Mouse (Mus musculus) embryonic fibroblast, embryonic 13.5 days (primary cell): ENCODE measurements around the gene Rapsn.

Experiments
- CTCF ChIP-seq: IDR thresholded peaks from 2 replicates; pipeline ENCODE4 v1.5.1; 2011; ENCODE audit warnings: mild to moderate bottlenecking, control low read depth, low read length, moderate library complexity, borderline replicate concordance; ENCODE audit not compliant: insufficient read depth
- POLR2A ChIP-seq: IDR thresholded peaks from 2 replicates; pipeline ENCODE4 v1.6.1; 2011; ENCODE audit warnings: low read depth, mild to moderate bottlenecking, control low read depth, low read length, moderate library complexity

- TF ChIP-seq POLR2A (no peak), CTCF (no peak)
These were observed 36.7 kb downstream of the Rapsn start for GRCm38 (mm10) chr2:91072092-91072491.
